Mouse (Mus musculus) embryonic facial prominence, embryonic 10.5 days (tissue): Measurements from ENCODE around the gene Cep128. TPM values are rescaled to one million over a fixed set of nuclear protein-coding genes. Genes with fewer than 3 reads are reported as not detected.

ENCODE experiments used
- DNase-seq: peaks from one replicate; pipeline ENCODE4 v3.0.0-alpha.2; 2017; ENCODE audit warnings: low spot score
- H3K27ac ChIP-seq: fragments of 300-500 bp; sonication (generic); replicated peaks from 2 replicates; pipeline ENCODE4 v1.5.1; 2016; ENCODE audit warnings: mild to moderate bottlenecking
- H3K27me3 ChIP-seq: fragments of 300-500 bp; sonication (generic); replicated peaks from 2 replicates; pipeline ENCODE4 v1.6.1; 2016; ENCODE audit warnings: low read depth, mild to moderate bottlenecking; ENCODE audit not compliant: poor library complexity, severe bottlenecking
- H3K36me3 ChIP-seq: fragments of 300-500 bp; sonication (generic); replicated peaks from 2 replicates; pipeline ENCODE4 v1.6.1; 2016; ENCODE audit warnings: mild to moderate bottlenecking, moderate library complexity
- H3K4me1 ChIP-seq: fragments of 300-500 bp; sonication (generic); 2 replicates; pipeline ENCODE4 v1.6.1; 2016
- H3K4me3 ChIP-seq: fragments of 300-500 bp; sonication (generic); 2 replicates; pipeline ENCODE4 v1.5.1; 2016; ENCODE audit warnings: mild to moderate bottlenecking, moderate library complexity
- H3K9me3 ChIP-seq: fragments of 300-500 bp; sonication (generic); 2 replicates; pipeline ENCODE4 v1.6.1; 2016; ENCODE audit warnings: mild to moderate bottlenecking
- WGBS: fragments of 180-500 bp; shearing (Covaris S2); methylation state at CpG from one replicate; pipeline ENCODE4 v1.1.7; 2016; 5-methylcytosine and 5-hydroxymethylcytosine counted together
- polyA plus RNA-seq: library from polyadenylated mRNA; unstranded; fragments of >200 nt; fragmentation: Nextera tagmentation; extraction: Ambion mirVana; gene quantifications from 2 replicates; pipeline ENCODE4 v1.2.1, GENCODE M21; 2016

Cep128 gene
- polyA plus RNA-seq, 1 experiment from 2014 or later, result 11.8 TPM

GRCm38 (mm10) chr12:91205550-91205949, 178.7 kb downstream of the Cep128 start:
- no peak overlapping the region for H3K4me3 ChIP-seq
- no peak for DNase-seq
- H3K27me3 ChIP-seq, result no peaks in the 10 kb centered on the region
- H3K4me1 ChIP-seq, result no peaks in the 10 kb centered on the region
- 93% methylated on average over 3 of the region's 3 CpGs for WGBS
- no peak overlapping the region for H3K27ac ChIP-seq
- no peaks in the 10 kb centered on the region for H3K36me3 ChIP-seq
- no peaks in the 10 kb centered on the region for H3K9me3 ChIP-seq

GRCm38 (mm10) chr12:91204330-91204729, 179.9 kb downstream of the Cep128 start:
- Histone ChIP-seq H3K4me3 (no peak overlapping the region), H3K9me3 (no peaks in the 10 kb centered on the region), H3K4me1 (no peaks in the 10 kb centered on the region), H3K27ac (no peak overlapping the region), H3K36me3 (no peaks in the 10 kb centered on the region), H3K27me3 (no peaks in the 10 kb centered on the region)
- no peak for DNase-seq
- WGBS, result 83% methylated on average over 3 of the region's 3 CpGs

- no peaks in the 10 kb centered on the region for H3K9me3 ChIP-seq
- H3K27ac ChIP-seq, result no peak overlapping the region
- H3K27me3 ChIP-seq, result no peaks in the 10 kb centered on the region
- H3K36me3 ChIP-seq, result no peaks in the 10 kb centered on the region
- 87% methylated on average over 1 of the region's 1 CpGs for WGBS
- no peaks in the 10 kb centered on the region for H3K4me1 ChIP-seq
- DNase-seq, result no peak
- H3K4me3 ChIP-seq, result no peak overlapping the region
Observed at GRCm38 (mm10) chr12:91202496-91202895, 181.7 kb downstream of the Cep128 start.

GRCm38 (mm10) chr12:91189111-91189510, 195.1 kb downstream of the Cep128 start:
- Histone ChIP-seq H3K4me3 (no peak overlapping the region), H3K9me3 (no peaks in the 10 kb centered on the region), H3K36me3 (no peaks in the 10 kb centered on the region), H3K27me3 (no peaks in the 10 kb centered on the region), H3K27ac (no peak overlapping the region), H3K4me1 (no peaks in the 10 kb centered on the region)
- 63% methylated on average over 4 of the region's 4 CpGs for WGBS
- no peak for DNase-seq

- Histone ChIP-seq H3K36me3 (no peaks in the 10 kb centered on the region), H3K4me3 (no peak overlapping the region), H3K9me3 (no peaks in the 10 kb centered on the region), H3K27ac (no peak overlapping the region), H3K4me1 (no peaks in the 10 kb centered on the region), H3K27me3 (no peaks in the 10 kb centered on the region)
- 76% methylated on average over 5 of the region's 5 CpGs for WGBS
- DNase-seq, result no peak
Observed at GRCm38 (mm10) chr12:91185564-91185963, 198.6 kb downstream of the Cep128 start.

GRCm38 (mm10) chr12:91184616-91185015, 199.6 kb downstream of the Cep128 start:
- Histone ChIP-seq H3K9me3 (no peaks in the 10 kb centered on the region), H3K27me3 (no peaks in the 10 kb centered on the region), H3K36me3 (no peaks in the 10 kb centered on the region), H3K27ac (no peak overlapping the region), H3K4me3 (no peak overlapping the region), H3K4me1 (no peaks in the 10 kb centered on the region)
- DNase-seq, result no peak
- WGBS, result 93% methylated on average over 1 of the region's 1 CpGs

DNA sequence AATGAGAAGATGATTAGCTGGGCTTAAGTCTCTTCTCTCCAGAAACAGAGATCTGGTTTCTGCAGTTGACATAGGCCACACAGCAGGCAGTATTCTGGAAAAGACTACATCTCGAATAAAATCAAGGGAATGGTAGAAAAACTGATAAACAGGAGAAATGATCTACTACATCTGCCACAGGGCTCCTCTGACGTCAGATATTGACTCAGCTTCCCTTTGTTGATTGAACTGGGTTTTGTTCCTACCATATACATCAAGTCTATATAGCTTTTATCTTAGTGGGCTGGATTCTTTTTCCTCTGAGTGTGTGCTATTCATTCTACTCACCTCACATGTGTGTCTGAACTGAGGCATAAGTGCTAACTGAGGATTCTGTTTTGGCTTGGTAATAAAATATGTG, 200.3 kb downstream of the Cep128 start:
- 82% methylated on average over 2 of the region's 2 CpGs for WGBS
- H3K4me3 ChIP-seq, result no peak overlapping the region
- H3K27ac ChIP-seq, result no peak overlapping the region

DNA sequence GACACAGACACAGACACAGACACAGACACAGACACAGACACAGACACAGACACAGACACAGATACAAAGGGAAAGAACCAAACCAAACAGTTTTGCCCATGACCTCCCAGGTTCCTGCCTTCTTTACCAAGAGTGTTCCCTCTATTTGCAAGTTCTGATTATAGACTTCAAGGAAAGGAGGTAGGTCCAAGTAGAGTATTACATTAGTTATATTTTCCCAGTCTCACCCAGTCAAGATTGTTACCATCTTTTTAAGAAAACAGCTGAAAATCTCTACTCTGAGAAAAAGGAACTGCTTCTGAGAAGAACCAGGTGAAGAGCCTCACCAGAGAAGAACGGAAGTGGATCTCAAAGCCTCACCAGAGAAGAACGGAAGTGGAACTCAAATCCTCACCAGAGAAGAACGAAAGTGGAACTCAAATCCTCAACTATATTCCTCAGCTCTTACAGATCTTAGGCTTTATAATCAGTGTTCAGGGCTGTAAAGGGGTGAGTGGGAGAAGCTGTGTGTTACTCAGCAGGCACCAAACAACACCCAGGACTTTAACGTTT, 200.8 kb downstream of the Cep128 start:
- Histone ChIP-seq H3K4me1 (no peaks in the 10 kb centered on the region), H3K36me3 (no peaks in the 10 kb centered on the region), H3K9me3 (no peaks in the 10 kb centered on the region), H3K27ac (no peak overlapping the region), H3K4me3 (no peak overlapping the region), H3K27me3 (no peaks in the 10 kb centered on the region)
- DNase-seq, result no peak
- 93% methylated on average over 4 of the region's 4 CpGs for WGBS

More for the DNA sequence above, 200.3 kb downstream of the Cep128 start:
- no peak for DNase-seq
- H3K9me3 ChIP-seq, result no peaks in the 10 kb centered on the region
- no peaks in the 10 kb centered on the region for H3K27me3 ChIP-seq
- H3K4me1 ChIP-seq, result no peaks in the 10 kb centered on the region
- H3K36me3 ChIP-seq, result no peaks in the 10 kb centered on the region

GRCm38 (mm10) chr12:91176808-91177526, 207.2 kb downstream of the Cep128 start:
- WGBS, result 85% methylated on average over 5 of the region's 5 CpGs
- no peaks in the 10 kb centered on the region for H3K9me3 ChIP-seq
- no peaks in the 10 kb centered on the region for H3K27me3 ChIP-seq
- H3K4me1 ChIP-seq, result no peaks in the 10 kb centered on the region
- no peak for DNase-seq
- H3K4me3 ChIP-seq, result no peak overlapping the region
- no peaks in the 10 kb centered on the region for H3K36me3 ChIP-seq
- no peak overlapping the region for H3K27ac ChIP-seq

GRCm38 (mm10) chr12:91171613-91172012, 212.6 kb downstream of the Cep128 start:
- Histone ChIP-seq H3K4me1 (no peaks in the 10 kb centered on the region), H3K27ac (no peak overlapping the region), H3K27me3 (no peaks in the 10 kb centered on the region), H3K9me3 (no peaks in the 10 kb centered on the region), H3K4me3 (no peak overlapping the region), H3K36me3 (no peaks in the 10 kb centered on the region)
- WGBS, result 90% methylated on average over 3 of the region's 3 CpGs
- no peak for DNase-seq

- H3K4me3 ChIP-seq, result no peak overlapping the region
- H3K27ac ChIP-seq, result no peak overlapping the region
- no peaks in the 10 kb centered on the region for H3K36me3 ChIP-seq
- no peaks in the 10 kb centered on the region for H3K9me3 ChIP-seq
- DNase-seq, result no peak
- 94% methylated on average over 6 of the region's 6 CpGs for WGBS
- no peaks in the 10 kb centered on the region for H3K27me3 ChIP-seq
- H3K4me1 ChIP-seq, result no peaks in the 10 kb centered on the region
Observed at GRCm38 (mm10) chr12:91161015-91161730, 223.0 kb downstream of the Cep128 start.

DNA sequence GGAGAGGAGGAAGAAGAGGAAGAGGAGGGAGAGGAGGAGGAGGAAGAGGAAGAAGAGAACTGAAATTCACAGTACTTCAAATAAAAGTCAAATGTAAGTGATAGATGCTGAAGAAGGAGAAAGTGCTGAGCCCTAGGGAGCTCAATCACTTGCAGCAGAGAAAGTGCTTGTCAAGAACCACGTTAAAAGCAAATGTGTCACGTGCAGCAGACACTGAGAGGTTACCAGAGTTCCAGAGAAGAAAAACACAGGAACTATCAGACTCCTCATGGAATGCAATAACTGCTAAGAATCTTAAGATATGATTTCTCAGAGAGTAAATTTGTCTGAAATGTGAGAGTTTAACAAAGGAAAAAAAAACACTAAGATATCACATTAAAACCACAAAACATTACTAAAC, 225.7 kb downstream of the Cep128 start:
- Histone ChIP-seq H3K36me3 (no peaks in the 10 kb centered on the region), H3K27me3 (no peaks in the 10 kb centered on the region), H3K4me1 (0 out of 2 replicates have a peak, but pooled peaks cover 3% of the 10 kb centered on the region), H3K9me3 (no peaks in the 10 kb centered on the region), H3K4me3 (no peak overlapping the region), H3K27ac (no peak overlapping the region)
- WGBS, result 64% methylated on average over 2 of the region's 2 CpGs
- no peak for DNase-seq

DNA sequence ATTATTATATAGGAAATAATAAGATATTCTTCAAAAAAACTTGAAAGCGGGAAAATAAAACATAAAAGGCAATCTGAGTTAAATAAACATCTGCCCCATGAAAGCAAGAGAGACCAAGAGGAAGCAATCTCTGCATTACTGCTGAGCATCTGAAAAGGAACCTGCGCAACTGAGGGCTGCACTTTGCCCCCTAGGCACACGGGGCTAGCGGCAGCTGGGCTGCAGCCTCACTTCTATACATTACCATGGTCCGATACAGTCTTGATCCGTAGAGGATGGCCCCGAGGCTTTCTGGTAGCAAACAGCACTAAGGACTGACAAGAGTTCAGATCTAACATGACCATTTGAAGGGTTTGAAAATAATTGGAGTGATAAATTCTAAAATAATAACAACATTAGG, 230.2 kb downstream of the Cep128 start:
- DNase-seq, result peak; percentile 10
- Histone ChIP-seq H3K27me3 (no peaks in the 10 kb centered on the region), H3K4me1 (0 out of 2 replicates have a peak, but pooled peaks cover 3% of the 10 kb centered on the region), H3K9me3 (no peaks in the 10 kb centered on the region), H3K27ac (no peak overlapping the region), H3K4me3 (no peak overlapping the region), H3K36me3 (no peaks in the 10 kb centered on the region)
- 70% methylated on average over 7 of the region's 7 CpGs for WGBS
